Mouse (Mus musculus) MEL (cell line): Measurements from ENCODE around the gene Naa80. TPM values are rescaled to one million over a fixed set of nuclear protein-coding genes. Genes with fewer than 3 reads are reported as not detected.

Experiments used
- DNase-seq: peaks from one replicate; pipeline ENCODE4 v3.0.0; 2011; ENCODE audit warnings: low read depth, low spot score
- H3K27ac ChIP-seq: 2 replicates; pipeline ENCODE4 v1.5.1; 2012; ENCODE audit warnings: low read depth, mild to moderate bottlenecking, control low read depth, low read length, moderate library complexity; ENCODE audit not compliant: control insufficient read depth
- H3K27me3 ChIP-seq, 2 experiments: fragments of 150-350 bp in 1 of 2; sonication (generic) in 1 of 2; 2 replicates each; pipeline ENCODE4 v1.6.1; 2012; ENCODE audit warnings: low read length in 2 of 2, mild to moderate bottlenecking in 2 of 2, improper control_type of control experiment in 1 of 2, moderate library complexity in 1 of 2; ENCODE audit not compliant: insufficient read depth in 2 of 2, control insufficient read depth in 1 of 2
- H3K36me3 ChIP-seq, 2 experiments: 2 replicates each; pipeline ENCODE4 v1.6.1; 2012 to 2014; ENCODE audit warnings: low read length in 2 of 2, improper control_type of control experiment in 1 of 2, inconsistent platforms in 1 of 2, mild to moderate bottlenecking in 1 of 2; ENCODE audit not compliant: insufficient read depth in 2 of 2, control insufficient read depth in 1 of 2
- H3K4me1 ChIP-seq, 2 experiments: fragments of 150-350 bp in 1 of 2; sonication (generic) in 1 of 2; 2 replicates each; pipeline ENCODE4 v1.6.1; 2012; ENCODE audit warnings: low read length in 2 of 2, improper control_type of control experiment in 1 of 2, mild to moderate bottlenecking in 1 of 2; ENCODE audit not compliant: insufficient read depth in 2 of 2, control insufficient read depth in 1 of 2
- H3K4me3 ChIP-seq, 2 experiments: fragments of 150-350 bp in 1 of 2; sonication (generic) in 1 of 2; 2 replicates each; pipeline ENCODE4 v1.5.1; 2012; ENCODE audit warnings: low read depth in 2 of 2, low read length in 2 of 2, mild to moderate bottlenecking in 2 of 2, moderate library complexity in 2 of 2, control low read depth in 1 of 2, improper control_type of control experiment in 1 of 2; ENCODE audit not compliant: control insufficient read depth in 1 of 2, insufficient read depth in 1 of 2
- H3K79me2 ChIP-seq: 2 replicates; pipeline ENCODE4 v1.6.1; 2012; ENCODE audit warnings: mild to moderate bottlenecking, low read length, moderate library complexity; ENCODE audit not compliant: control insufficient read depth, poor library complexity, insufficient read depth
- H3K9ac ChIP-seq: 2 replicates; pipeline ENCODE4 v1.6.1; 2012; ENCODE audit warnings: low read depth, mild to moderate bottlenecking, control low read depth, low read length, moderate library complexity; ENCODE audit not compliant: control insufficient read depth, poor library complexity, severe bottlenecking
- H3K9me3 ChIP-seq: fragments of 150-350 bp; sonication (generic); replicated peaks from 2 replicates; pipeline ENCODE4 v1.6.1; 2012; ENCODE audit warnings: mild to moderate bottlenecking, low read length, improper control_type of control experiment, moderate library complexity; ENCODE audit not compliant: insufficient read depth
- BHLHE40 ChIP-seq: IDR thresholded peaks from 2 replicates; pipeline ENCODE4 v1.6.1; 2012; ENCODE audit warnings: low read depth, mild to moderate bottlenecking, inconsistent platforms, low read length, improper control_type of control experiment, borderline replicate concordance
- CHD2 ChIP-seq: IDR thresholded peaks from 2 replicates; pipeline ENCODE4 v1.6.1; 2011; ENCODE audit warnings: low read length, improper control_type of control experiment
- CTCF ChIP-seq, 3 experiments: IDR thresholded peaks in 2 of 3; conservative IDR thresholded peaks in 1 of 3; 2 replicates each; pipeline ENCODE4 v1.5.1; 2011 to 2012; ENCODE audit warnings: low read length in 3 of 3, low read depth in 2 of 3, mild to moderate bottlenecking in 2 of 3, improper control_type of control experiment in 1 of 3, inconsistent platforms in 1 of 3, mixed read lengths in 1 of 3, moderate library complexity in 1 of 3; ENCODE audit not compliant: control insufficient read depth in 1 of 3, insufficient read depth in 1 of 3, poor library complexity in 1 of 3, severe bottlenecking in 1 of 3
- ELF1 ChIP-seq: IDR thresholded peaks from 2 replicates; pipeline ENCODE4 v1.6.1; 2014; ENCODE audit warnings: low read depth, mild to moderate bottlenecking, inconsistent platforms, low read length, improper control_type of control experiment, moderate library complexity
- ETS1 ChIP-seq: IDR thresholded peaks from 2 replicates; pipeline ENCODE4 v1.6.1; 2012; ENCODE audit warnings: low read depth, mild to moderate bottlenecking, inconsistent platforms, low read length, improper control_type of control experiment, moderate library complexity
- GABPA ChIP-seq: IDR thresholded peaks from 2 replicates; pipeline ENCODE4 v1.6.1; 2012; ENCODE audit warnings: low read depth, mild to moderate bottlenecking, inconsistent platforms, low read length, improper control_type of control experiment, moderate library complexity
- GATA1 ChIP-seq: IDR thresholded peaks from 2 replicates; pipeline ENCODE4 v1.6.1; 2011; ENCODE audit warnings: low read depth, low read length, improper control_type of control experiment
- JUND ChIP-seq: IDR thresholded peaks from 2 replicates; pipeline ENCODE4 v1.6.1; 2011; ENCODE audit warnings: low read depth, mild to moderate bottlenecking, improper control_type of control experiment, low read length
- MAFK ChIP-seq: IDR thresholded peaks from 2 replicates; pipeline ENCODE4 v1.6.1; 2011; ENCODE audit warnings: low read depth, mild to moderate bottlenecking, low read length, improper control_type of control experiment, borderline replicate concordance
- MAX ChIP-seq: IDR thresholded peaks from 2 replicates; pipeline ENCODE4 v1.6.1; 2011; ENCODE audit warnings: low read length, improper control_type of control experiment
- MEF2A ChIP-seq: IDR thresholded peaks from 2 replicates; pipeline ENCODE4 v1.6.1; 2014; ENCODE audit warnings: low read depth, mild to moderate bottlenecking, inconsistent platforms, low read length, improper control_type of control experiment; ENCODE audit not compliant: poor library complexity, insufficient replicate concordance, severe bottlenecking; ENCODE audit errors: extremely low read depth
- MXI1 ChIP-seq: IDR thresholded peaks from 2 replicates; pipeline ENCODE4 v1.6.1; 2011; ENCODE audit warnings: mild to moderate bottlenecking, low read depth, low read length, improper control_type of control experiment
- MYB ChIP-seq: IDR thresholded peaks from 2 replicates; pipeline ENCODE4 v1.6.1; 2011; ENCODE audit warnings: mild to moderate bottlenecking, low read depth, low read length, improper control_type of control experiment
- MYC ChIP-seq: IDR thresholded peaks from 2 replicates; pipeline ENCODE4 v1.6.1; 2011; ENCODE audit warnings: low read depth, mild to moderate bottlenecking, low read length, improper control_type of control experiment, moderate library complexity
- NELFE ChIP-seq: IDR thresholded peaks from 2 replicates; pipeline ENCODE4 v1.6.1; 2011; ENCODE audit warnings: low read depth, low read length, improper control_type of control experiment
- POLR2A ChIP-seq, 2 experiments: IDR thresholded peaks; 2 replicates each; pipeline ENCODE4 v1.6.1; 2011 to 2012; ENCODE audit warnings: low read length in 2 of 2, mild to moderate bottlenecking in 2 of 2, control low read depth in 1 of 2, improper control_type of control experiment in 1 of 2, low read depth in 1 of 2, moderate library complexity in 1 of 2; ENCODE audit not compliant: control insufficient read depth in 1 of 2, insufficient read depth in 1 of 2, poor library complexity in 1 of 2
- POLR2AphosphoS2 ChIP-seq: IDR thresholded peaks from 2 replicates; pipeline ENCODE4 v1.6.1; 2011; ENCODE audit warnings: low read length, improper control_type of control experiment
- POLR2AphosphoS5 ChIP-seq: IDR thresholded peaks from 2 replicates; pipeline ENCODE4 v1.6.1; 2012; ENCODE audit warnings: low read depth, borderline replicate concordance, mild to moderate bottlenecking, inconsistent platforms, low read length, moderate library complexity, mixed read lengths
- RAD21 ChIP-seq: IDR thresholded peaks from 2 replicates; pipeline ENCODE4 v1.6.1; 2011; ENCODE audit warnings: mild to moderate bottlenecking, low read depth, low read length, improper control_type of control experiment
- SIN3A ChIP-seq: IDR thresholded peaks from 2 replicates; pipeline ENCODE4 v1.6.1; 2012; ENCODE audit warnings: low read length, improper control_type of control experiment, inconsistent platforms
- TAL1 ChIP-seq: IDR thresholded peaks from 2 replicates; pipeline ENCODE4 v1.6.1; 2012; ENCODE audit warnings: mild to moderate bottlenecking, inconsistent platforms, low read length, moderate library complexity, mixed read lengths
- TBP ChIP-seq: IDR thresholded peaks from 2 replicates; pipeline ENCODE4 v1.8.0; 2011; ENCODE audit warnings: low read depth, low read length, improper control_type of control experiment
- TCF12 ChIP-seq: IDR thresholded peaks from 2 replicates; pipeline ENCODE4 v1.6.1; 2014; ENCODE audit warnings: low read depth, mild to moderate bottlenecking, inconsistent platforms, low read length, improper control_type of control experiment, moderate library complexity
- UBTF ChIP-seq: IDR thresholded peaks from 2 replicates; pipeline ENCODE4 v1.6.1; 2012; ENCODE audit warnings: low read depth, mild to moderate bottlenecking, inconsistent platforms, low read length, improper control_type of control experiment, moderate library complexity, borderline replicate concordance; ENCODE audit not compliant: insufficient read depth
- USF1 ChIP-seq: IDR thresholded peaks from 2 replicates; pipeline ENCODE4 v1.6.1; 2014; ENCODE audit warnings: low read depth, mild to moderate bottlenecking, inconsistent platforms, low read length, improper control_type of control experiment, moderate library complexity
- ZNF384 ChIP-seq: IDR thresholded peaks from 2 replicates; pipeline ENCODE4 v1.6.1; 2012; ENCODE audit warnings: low read depth, mild to moderate bottlenecking, inconsistent platforms, low read length, improper control_type of control experiment
- polyA plus RNA-seq, 2 experiments: library from polyadenylated mRNA; stranded (reverse) in 1 of 2; unstranded in 1 of 2; fragments of >175 nt in 1 of 2; fragments of >200 nt in 1 of 2; gene quantifications; 2 replicates each; pipeline versions ENCODE4 v1.2.1 to v1.2.4; 2012; ENCODE audit warnings: low replicate concordance in 2 of 2, low read depth in 1 of 2; ENCODE audit not compliant: insufficient read length in 2 of 2, insufficient read depth in 1 of 2, missing spikeins in 1 of 2
- total RNA-seq: library from RNA; depleted of rRNA; stranded (reverse); fragments of 300-350 nt; gene quantifications from 2 replicates; pipeline ENCODE4 v1.2.3, GENCODE M21; 2012

Gene Naa80
- total and polyA plus RNA-seq, 3 experiments = 14.3 to 74.0 TPM; not detected in 1

DNA sequence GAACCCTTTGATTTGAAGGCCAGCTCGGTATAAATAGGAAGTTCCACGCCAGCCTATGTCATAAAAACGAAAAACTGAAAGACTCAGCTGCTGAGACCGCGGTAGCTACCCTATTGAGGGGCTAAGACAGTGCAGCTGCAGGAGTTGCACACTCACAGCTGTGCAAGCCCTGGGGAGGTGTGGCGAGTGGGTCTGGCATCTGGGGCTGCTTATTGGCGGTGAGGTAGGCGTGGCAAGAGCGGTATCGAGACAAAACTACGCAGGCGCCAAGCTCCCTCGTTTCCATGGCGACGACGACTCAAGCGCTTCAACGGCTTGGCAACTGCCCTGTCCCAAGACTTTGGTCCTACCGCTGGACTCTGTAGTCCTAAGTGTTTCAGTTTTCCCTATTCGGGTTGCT, 31.7 kb upstream of the Naa80 start, which contains the start of gene Zmynd10:
Gene Zmynd10, plus strand, starts transcription at position 273 of the 400 bp plus-strand sequence.
- Histone ChIP-seq H3K79me2 (peaks cover 5% of the 10 kb centered on the region; the same call in 1 of the 2 replicates), H3K4me3 (no peak within 1 kb of the TSS)
- TF ChIP-seq BHLHE40 (no peak), MAX (no peak), TBP (no peak), GATA1 (no peak), POLR2AphosphoS5 (no peak), SIN3A (no peak), GABPA (no peak), MYC (no peak), MEF2A (no peak), MAFK (no peak), MXI1 (no peak), NELFE (no peak), CTCF (IDR thresholded peaks at IDR 0.05 in 2 of 3, conservative IDR thresholded peaks at IDR 0.05 in 1 of 3; ENCODE audit: control insufficient read depth in 1 of 3, insufficient read depth in 1 of 3, low read depth in 2 of 3, low read length in 3 of 3, poor library complexity in 1 of 3, severe bottlenecking in 1 of 3) (no peak), POLR2AphosphoS2 (no peak), POLR2A (IDR thresholded peaks at IDR 0.05; ENCODE audit: control insufficient read depth in 1 of 2, insufficient read depth in 1 of 2, low read depth in 1 of 2, low read length in 2 of 2, poor library complexity in 1 of 2) (no peak), ELF1 (no peak), TCF12 (no peak), ZNF384 (no peak), RAD21 (no peak), ETS1 (no peak)
- TF ChIP-seq, all 39 proteins: peak for 0
- Histone ChIP-seq H3K27me3 (no peaks in the 10 kb centered on the region), H3K9ac (no peak within 1 kb of the TSS), H3K36me3 (peaks cover 0 to 1% of the 10 kb centered on the region in 2 experiments; a peak in 2 of 4 replicates), H3K4me1 (peaks cover under 1 to 11% of the 10 kb centered on the region in 2 experiments; a peak in 3 of 4 replicates), H3K9me3 (no peaks in the 10 kb centered on the region), H3K27ac (no peak within 1 kb of the TSS)
- no peak for DNase-seq

DNA sequence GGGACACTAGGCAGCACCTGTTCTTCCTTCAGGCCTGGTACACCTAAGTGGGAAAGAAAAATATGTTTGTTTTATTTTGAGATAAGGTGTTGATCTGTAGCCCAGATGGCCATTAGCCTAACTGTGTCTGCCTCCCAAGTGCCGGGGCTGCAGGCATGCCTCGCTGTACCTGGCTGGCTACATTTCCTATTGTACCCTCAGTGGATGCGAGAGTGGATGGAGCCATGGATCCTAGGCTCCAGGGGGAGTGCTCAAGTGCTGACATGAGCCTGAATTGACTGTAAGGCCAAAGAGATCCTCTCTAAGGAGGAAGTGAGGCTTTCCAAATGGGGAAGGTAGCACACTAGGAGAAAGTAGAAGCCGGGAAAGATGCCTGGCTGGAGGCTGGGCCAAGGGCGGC, 30.7 kb upstream of the Naa80 start:
- H3K36me3 ChIP-seq = peaks cover 0 to 10% of the 10 kb centered on the region in 2 experiments; a peak in 2 of 4 replicates
- no peak overlapping the region for H3K27ac ChIP-seq
- peaks cover 8 to 20% of the 10 kb centered on the region in 2 experiments for H3K4me1 ChIP-seq
- H3K27me3 ChIP-seq = no peaks in the 10 kb centered on the region
- TF ChIP-seq CHD2 (no peak), GATA1 (no peak), JUND (no peak), USF1 (no peak), MYB (no peak), TAL1 (no peak), MEF2A (no peak), UBTF (no peak), POLR2AphosphoS2 (no peak)
- H3K9ac ChIP-seq = no peak overlapping the region
- DNase-seq = no peak
- H3K79me2 ChIP-seq = peaks cover 2% of the 10 kb centered on the region; the same call in 1 of the 2 replicates
- H3K9me3 ChIP-seq = no peaks in the 10 kb centered on the region
- H3K4me3 ChIP-seq = no peak overlapping the region
